Mouse (Mus musculus) lung, embryonic 15.5 days (tissue): ENCODE measurements around the gene Junb. TPM values are rescaled to one million over a fixed set of nuclear protein-coding genes. Genes with fewer than 3 reads are reported as not detected.

Experiments
- ATAC-seq: fragments of 200-750 bp; cut with Nextera tagmentation; 2 replicates; pipeline ENCODE4 v1.8.0; 2017; ENCODE audit warnings: moderate number of reproducible peaks, borderline replicate concordance; ENCODE audit not compliant: low FRiP score, low TSS enrichment; ENCODE audit errors: extremely low read depth
- H3K27ac ChIP-seq: fragments of 300-500 bp; sonication (generic); 2 replicates; pipeline ENCODE4 v1.5.1; 2015; ENCODE audit warnings: moderate library complexity, mild to moderate bottlenecking, inconsistent platforms
- H3K27me3 ChIP-seq: fragments of 300-500 bp; sonication (generic); 2 replicates; pipeline ENCODE4 v1.6.1; 2015; ENCODE audit warnings: inconsistent platforms
- H3K36me3 ChIP-seq: fragments of 300-500 bp; sonication (generic); 2 replicates; pipeline ENCODE4 v1.6.1; 2015; ENCODE audit warnings: inconsistent platforms
- H3K4me1 ChIP-seq: fragments of 300-500 bp; sonication (generic); 2 replicates; pipeline ENCODE4 v1.6.1; 2015; ENCODE audit warnings: inconsistent platforms
- H3K4me2 ChIP-seq: fragments of 300-500 bp; sonication (generic); 2 replicates; pipeline ENCODE4 v1.6.1; 2015; ENCODE audit warnings: inconsistent platforms, mild to moderate bottlenecking, moderate library complexity
- H3K4me3 ChIP-seq: fragments of 300-500 bp; sonication (generic); 2 replicates; pipeline ENCODE4 v1.5.1; 2015; ENCODE audit warnings: mild to moderate bottlenecking, inconsistent platforms
- H3K9ac ChIP-seq: fragments of 300-500 bp; sonication (generic); 2 replicates; pipeline ENCODE4 v1.6.1; 2015; ENCODE audit warnings: inconsistent platforms
- H3K9me3 ChIP-seq: fragments of 300-500 bp; sonication (generic); 2 replicates; pipeline ENCODE4 v1.6.1; 2016; ENCODE audit warnings: inconsistent platforms
- WGBS: fragments of 180-500 bp; shearing (Covaris S2); methylation state at CpG from one replicate; pipeline ENCODE4 v1.1.7; 2015; 5-methylcytosine and 5-hydroxymethylcytosine counted together
- polyA plus RNA-seq: library from polyadenylated mRNA; unstranded; fragments of >200 nt; fragmentation: Nextera tagmentation; extraction: Ambion mirVana; gene quantifications from 2 replicates; pipeline ENCODE4 v1.2.1, GENCODE M21; 2015

Junb gene
- polyA plus RNA-seq, 1 experiment from 2014 or later: 20.5 TPM

DNA sequence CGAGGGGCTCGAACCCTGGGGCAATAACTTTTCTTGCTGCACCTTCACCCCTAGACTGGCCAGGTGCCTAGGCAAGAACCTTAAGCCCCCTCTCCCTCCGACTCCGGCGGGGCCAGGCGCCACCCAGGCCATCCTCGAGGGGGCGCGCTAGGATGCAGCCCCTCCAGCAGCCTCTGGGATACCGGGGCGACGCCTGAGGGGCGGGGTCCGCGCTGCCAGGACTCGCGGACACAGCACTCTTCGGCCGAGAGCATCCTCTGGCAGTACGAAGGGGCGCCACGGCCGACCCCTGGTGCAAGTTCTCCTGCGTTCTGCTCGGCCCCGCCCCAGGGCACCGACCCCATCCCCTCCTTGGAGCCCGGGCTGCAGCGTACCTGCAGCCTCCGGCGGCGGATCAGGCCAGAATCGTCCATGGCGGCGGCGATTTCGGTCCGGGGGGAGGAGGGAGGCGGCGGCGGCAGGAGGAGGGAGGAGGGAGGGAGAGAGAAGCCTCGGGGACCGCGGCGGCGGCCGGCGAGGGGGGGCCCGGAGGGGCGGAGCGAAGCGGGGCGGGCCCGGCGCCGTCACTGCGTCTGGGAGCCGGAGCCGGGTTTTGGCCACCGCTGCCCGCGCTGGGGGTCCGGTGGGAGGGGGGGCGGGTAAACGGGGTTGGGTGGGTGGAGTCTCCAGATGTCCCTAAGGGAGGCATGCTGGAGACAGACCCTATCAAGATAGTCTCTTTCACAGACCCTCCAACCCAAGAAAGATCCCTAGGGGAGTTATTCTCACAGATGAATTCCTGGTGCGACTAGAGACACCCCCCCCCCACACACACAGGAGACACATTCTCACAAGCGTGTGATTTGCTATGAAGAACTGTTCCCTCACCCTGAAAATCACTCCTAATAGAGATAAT lies 32.6 kb downstream of the Junb start:
- peak; percentile 35; the same call in 1 of the 2 replicates for ATAC-seq

DNA sequence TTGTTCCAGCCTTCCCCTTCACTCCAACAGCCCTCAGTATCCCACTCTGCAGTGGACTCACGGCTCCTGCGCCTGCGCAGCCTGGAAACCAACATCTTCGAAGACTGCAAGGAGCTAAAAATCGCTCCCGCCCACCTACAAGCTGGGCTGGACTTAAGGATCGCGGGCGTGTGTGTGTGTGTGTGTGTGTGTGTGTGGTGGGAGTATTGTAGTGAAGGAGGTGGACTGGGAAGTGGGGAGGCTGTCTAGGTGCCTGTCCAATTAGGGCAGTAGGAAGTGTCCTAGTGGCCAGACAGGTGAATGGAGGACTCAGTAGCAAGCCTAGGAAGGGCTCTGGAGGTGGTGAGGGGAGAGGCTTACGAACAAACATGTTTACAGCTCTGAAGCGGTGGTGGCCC lies 33.3 kb downstream of the Junb start:
- H3K4me1 ChIP-seq: peaks cover 22% of the 10 kb centered on the region
- H3K27ac ChIP-seq: no peak overlapping the region
- ATAC-seq: no peak
- H3K36me3 ChIP-seq: no peaks in the 10 kb centered on the region
- H3K4me3 ChIP-seq: peak overlapping the region; percentile 41; the same call in 1 of the 2 replicates
- H3K27me3 ChIP-seq: peaks cover 77% of the 10 kb centered on the region
- H3K9me3 ChIP-seq: no peaks in the 10 kb centered on the region
- H3K4me2 ChIP-seq: peak overlapping the region; percentile 78
- no peak overlapping the region for H3K9ac ChIP-seq
- 5% methylated on average over 11 of the region's 11 CpGs for WGBS

More for the DNA sequence above, 32.6 kb downstream of the Junb start:
- peak overlapping the region; percentile 78 for H3K4me2 ChIP-seq
- peaks cover 22% of the 10 kb centered on the region for H3K4me1 ChIP-seq
- H3K27me3 ChIP-seq: peaks cover 82% of the 10 kb centered on the region
- WGBS: under 1% methylated on average over 49 of the region's 67 CpGs
- no peak overlapping the region for H3K27ac ChIP-seq
- no peak overlapping the region for H3K9ac ChIP-seq
- no peaks in the 10 kb centered on the region for H3K9me3 ChIP-seq
- H3K36me3 ChIP-seq: no peaks in the 10 kb centered on the region
- peak overlapping the region; percentile 41 for H3K4me3 ChIP-seq

DNA sequence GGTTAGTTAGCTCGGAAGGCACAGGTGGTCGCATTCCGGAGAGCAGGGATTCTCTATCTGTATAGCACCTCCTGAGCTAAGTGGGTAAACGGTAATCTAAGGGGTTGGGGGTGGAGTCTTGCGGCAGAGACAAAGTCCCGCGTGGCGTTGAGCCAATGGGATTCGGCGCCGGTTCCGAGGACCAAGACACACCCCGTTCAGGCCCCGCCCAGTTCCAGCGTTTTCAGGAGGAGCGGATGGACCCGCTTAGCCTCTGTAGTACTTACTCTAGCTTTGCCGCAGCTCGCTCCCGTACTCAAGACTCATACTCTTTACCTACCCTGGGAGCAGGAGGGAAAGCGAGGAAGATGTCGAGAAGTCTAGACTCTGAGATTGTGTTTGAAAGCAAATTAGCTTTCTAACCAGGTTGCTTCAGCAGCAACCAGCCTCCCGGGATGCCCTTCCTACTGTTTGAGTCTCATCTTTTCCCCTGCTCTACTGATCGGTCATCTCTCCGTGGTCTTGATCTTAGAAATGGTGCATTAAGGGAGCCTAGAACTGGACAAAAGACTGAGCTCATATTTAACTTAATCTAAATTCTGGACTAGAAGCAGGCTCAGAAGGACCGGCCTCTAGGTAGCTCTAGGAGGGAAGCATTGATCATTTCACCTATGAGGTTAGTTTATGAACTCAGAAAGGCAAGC lies 33.9 kb downstream of the Junb start:
- WGBS: 3% methylated on average over 26 of the region's 26 CpGs
- Histone ChIP-seq H3K9me3 (no peaks in the 10 kb centered on the region), H3K4me1 (peaks cover 22% of the 10 kb centered on the region), H3K27ac (no peak overlapping the region), H3K9ac (no peak overlapping the region), H3K4me3 (no peak overlapping the region; the same call in 1 of the 2 replicates), H3K27me3 (peaks cover 71% of the 10 kb centered on the region), H3K36me3 (no peaks in the 10 kb centered on the region), H3K4me2 (0 out of 2 replicates have a peak overlapping the region, but pooled peaks have one; percentile 7)
- no peak for ATAC-seq

DNA sequence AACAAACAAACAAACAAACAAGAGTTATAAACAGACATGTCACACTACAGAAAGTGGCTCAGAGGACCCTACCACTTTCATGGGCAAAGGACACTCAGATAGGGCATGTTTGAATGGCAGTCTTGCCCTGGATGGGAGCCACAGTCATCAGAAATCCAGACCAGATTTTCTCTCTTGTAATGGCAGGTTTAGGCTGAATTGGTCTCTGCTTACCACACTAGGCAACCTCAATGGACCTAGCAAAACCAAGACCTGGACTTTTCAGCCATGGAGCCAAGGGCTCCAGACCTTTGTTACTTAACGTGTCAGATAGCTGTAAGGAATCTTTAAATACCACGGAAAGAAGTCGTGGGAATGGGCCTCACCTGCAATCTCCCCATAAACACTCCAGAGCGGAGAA lies 34.8 kb downstream of the Junb start:
- H3K27me3 ChIP-seq: peaks cover 76% of the 10 kb centered on the region
- H3K4me2 ChIP-seq: no peak overlapping the region
- 20% methylated on average over 4 of the region's 4 CpGs for WGBS
- no peak overlapping the region for H3K9ac ChIP-seq
- no peak overlapping the region for H3K27ac ChIP-seq
- H3K9me3 ChIP-seq: no peaks in the 10 kb centered on the region
- no peak for ATAC-seq
- no peaks in the 10 kb centered on the region for H3K36me3 ChIP-seq
- H3K4me3 ChIP-seq: no peak overlapping the region
- H3K4me1 ChIP-seq: peaks cover 22% of the 10 kb centered on the region

DNA sequence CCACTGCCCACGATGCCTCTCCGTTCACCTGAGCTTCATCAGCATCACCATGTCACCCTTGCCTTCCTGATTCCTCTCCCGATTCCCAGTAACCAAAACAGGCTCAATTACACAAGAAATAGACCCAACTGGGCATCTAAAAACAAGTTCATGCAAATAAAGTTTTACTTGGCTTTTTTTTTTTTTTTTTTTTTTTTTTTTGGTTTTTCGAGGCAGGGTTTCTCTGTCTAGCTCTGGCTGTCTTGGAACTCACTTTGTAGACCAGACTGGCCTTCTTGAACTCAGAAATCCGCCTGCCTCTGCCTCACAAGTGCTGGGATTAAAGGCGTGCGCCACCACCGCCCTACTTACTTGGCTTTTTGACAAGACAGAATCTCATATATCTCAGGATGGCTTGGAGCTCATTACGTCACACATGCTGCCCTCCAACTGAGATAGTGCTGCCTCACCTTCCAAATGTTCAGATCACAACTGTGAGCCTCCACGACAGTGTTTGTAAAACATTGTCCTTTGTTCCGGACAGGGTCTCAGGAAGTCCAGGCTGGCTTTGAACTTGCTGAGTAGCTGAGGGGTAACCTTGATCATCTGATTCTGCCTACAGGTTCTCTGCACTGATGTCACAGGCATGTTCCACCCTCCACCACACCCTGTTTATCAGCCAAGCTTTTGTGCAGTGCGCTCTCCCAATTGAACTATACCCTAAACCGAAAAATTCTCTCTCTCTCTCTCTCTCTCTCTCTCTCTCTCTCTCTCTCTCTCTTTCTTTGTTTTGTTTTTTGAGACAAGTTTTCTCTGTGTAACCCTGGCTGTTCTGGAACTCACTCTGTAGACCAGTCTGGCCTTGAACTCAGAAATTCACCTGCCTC lies 40.7 kb downstream of the Junb start:
- ATAC-seq: no peak
- Histone ChIP-seq H3K9me3 (no peaks in the 10 kb centered on the region), H3K9ac (no peak overlapping the region), H3K27me3 (peaks cover 74% of the 10 kb centered on the region), H3K4me2 (peak overlapping the region; percentile 64), H3K4me3 (no peak overlapping the region), H3K36me3 (no peaks in the 10 kb centered on the region), H3K27ac (no peak overlapping the region), H3K4me1 (peaks cover 12% of the 10 kb centered on the region)
- WGBS: 56% methylated on average over 13 of the region's 13 CpGs

DNA sequence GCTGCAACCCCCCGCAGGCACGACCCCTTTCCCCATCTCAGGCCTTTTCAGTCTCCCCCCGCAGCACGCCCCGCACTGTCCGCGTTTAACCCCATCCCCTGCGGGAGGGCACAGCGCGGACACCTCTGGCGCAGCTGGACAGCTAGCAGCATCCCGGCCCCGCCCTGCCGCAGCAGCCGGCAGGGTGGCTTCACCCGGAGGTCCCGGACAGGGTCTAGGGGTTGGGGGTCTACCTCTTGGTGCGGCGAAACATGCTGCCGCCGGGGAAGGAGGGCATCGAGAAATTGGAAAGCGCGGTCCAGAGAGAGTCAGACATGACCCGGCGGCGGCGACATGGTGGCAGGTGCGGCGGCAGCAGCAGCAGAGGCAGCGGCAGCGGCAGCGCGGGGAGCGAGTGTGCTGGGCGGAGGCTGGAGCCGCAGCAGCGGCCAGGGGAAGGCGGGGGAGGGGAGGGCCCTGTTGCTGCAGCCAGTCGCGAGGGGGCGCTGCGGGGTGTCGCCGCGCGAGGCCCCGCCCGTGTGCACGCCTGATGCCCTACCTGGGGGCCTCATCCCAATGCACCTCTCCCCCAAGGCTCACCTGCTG lies 41.5 kb downstream of the Junb start, which contains the start of gene Mast1:
Gene Mast1 (minus strand): TSS at position 398 of the 585 bp plus-strand sequence.
- peak within 1 kb of the TSS; percentile 64 for H3K4me2 ChIP-seq
- no peaks in the 10 kb centered on the region for H3K36me3 ChIP-seq
- H3K9me3 ChIP-seq: no peaks in the 10 kb centered on the region
- whole genome bisulfite sequencing: under 1% methylated on average over 47 of the region's 50 CpGs
- peaks cover 75% of the 10 kb centered on the region for H3K27me3 ChIP-seq
- H3K4me3 ChIP-seq: peak within 1 kb of the TSS; percentile 32
- no peak within 1 kb of the TSS for H3K9ac ChIP-seq
- no peak; the same call in 1 of the 2 replicates for ATAC-seq
- peaks cover 12% of the 10 kb centered on the region for H3K4me1 ChIP-seq
- no peak within 1 kb of the TSS for H3K27ac ChIP-seq

DNA sequence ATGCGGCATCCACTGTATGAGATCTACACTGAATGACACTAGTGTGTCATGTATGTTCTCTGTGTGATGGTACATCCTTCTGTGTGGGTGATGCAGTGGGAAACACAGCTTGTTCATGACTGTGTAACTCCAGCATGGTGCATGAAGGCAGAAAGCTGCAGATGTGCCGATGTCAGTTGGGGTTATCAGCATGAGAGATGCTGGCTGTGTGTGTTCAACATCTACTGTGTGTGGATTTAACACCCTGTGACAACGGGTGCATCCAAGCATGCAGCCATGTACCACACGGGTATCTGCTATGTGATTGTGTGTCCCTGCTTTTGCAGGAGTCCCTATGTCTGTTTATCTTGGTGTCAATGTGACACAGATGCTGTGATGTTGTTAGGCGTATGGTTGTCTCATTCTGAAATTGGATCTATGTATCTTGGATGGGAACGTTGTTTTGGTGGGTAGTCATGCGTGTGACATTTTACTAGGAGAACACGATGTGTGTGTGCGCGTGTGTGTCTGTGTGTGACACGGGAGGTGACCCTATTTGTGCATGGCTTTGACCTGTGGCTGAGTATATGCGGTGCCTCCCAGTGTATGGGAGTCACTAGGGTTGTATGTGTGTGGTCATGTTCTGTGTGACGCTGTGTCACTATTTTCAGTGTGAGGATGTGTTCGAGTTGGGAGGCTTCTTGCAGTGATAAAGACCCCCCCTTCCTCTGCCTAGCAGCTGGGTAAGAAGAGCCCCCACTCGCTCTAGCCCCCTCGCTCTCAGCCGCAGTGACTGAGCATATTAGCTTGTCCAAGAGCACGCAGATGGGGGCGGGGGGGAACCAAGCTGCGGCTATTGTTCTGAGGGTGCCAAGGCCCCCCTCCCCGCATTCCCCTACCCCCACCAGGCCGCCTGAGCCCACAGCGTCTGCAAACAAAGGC lies 42.2 kb downstream of the Junb start:
- Histone ChIP-seq H3K4me1 (peaks cover 12% of the 10 kb centered on the region), H3K9ac (no peak overlapping the region), H3K27ac (no peak overlapping the region), H3K4me3 (peak overlapping the region; percentile 32), H3K36me3 (no peaks in the 10 kb centered on the region), H3K4me2 (peak overlapping the region; percentile 64), H3K27me3 (peaks cover 76% of the 10 kb centered on the region), H3K9me3 (no peaks in the 10 kb centered on the region)
- no peak for ATAC-seq
- 22% methylated on average over 23 of the region's 23 CpGs for WGBS

DNA sequence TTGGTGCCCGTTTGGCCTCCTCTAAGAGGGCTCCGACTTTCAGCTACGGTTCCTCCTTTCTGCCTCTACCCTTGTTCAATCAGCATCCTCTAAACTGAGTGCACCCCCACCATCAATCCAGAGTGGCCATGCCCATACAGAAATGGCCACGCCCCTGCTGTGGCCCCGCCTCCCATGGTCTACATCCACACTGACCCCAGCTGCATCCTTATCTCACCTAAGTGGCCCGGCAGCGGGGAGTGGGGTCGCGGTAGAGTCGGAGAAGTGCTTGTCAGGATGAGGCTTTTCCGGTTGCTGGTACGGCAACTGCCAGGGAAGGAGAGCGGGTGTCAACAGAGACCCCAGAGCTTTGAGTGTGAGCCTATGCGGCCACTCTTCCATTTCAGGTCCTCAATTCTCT lies 43.0 kb downstream of the Junb start:
- no peak overlapping the region for H3K27ac ChIP-seq
- peaks cover 12% of the 10 kb centered on the region for H3K4me1 ChIP-seq
- ATAC-seq: peak; percentile 48; the same call in 1 of the 2 replicates
- H3K27me3 ChIP-seq: peaks cover 80% of the 10 kb centered on the region
- no peaks in the 10 kb centered on the region for H3K9me3 ChIP-seq
- H3K36me3 ChIP-seq: no peaks in the 10 kb centered on the region
- H3K9ac ChIP-seq: no peak overlapping the region
- 4% methylated on average over 14 of the region's 14 CpGs for WGBS
- no peak overlapping the region for H3K4me2 ChIP-seq
- H3K4me3 ChIP-seq: no peak overlapping the region

DNA sequence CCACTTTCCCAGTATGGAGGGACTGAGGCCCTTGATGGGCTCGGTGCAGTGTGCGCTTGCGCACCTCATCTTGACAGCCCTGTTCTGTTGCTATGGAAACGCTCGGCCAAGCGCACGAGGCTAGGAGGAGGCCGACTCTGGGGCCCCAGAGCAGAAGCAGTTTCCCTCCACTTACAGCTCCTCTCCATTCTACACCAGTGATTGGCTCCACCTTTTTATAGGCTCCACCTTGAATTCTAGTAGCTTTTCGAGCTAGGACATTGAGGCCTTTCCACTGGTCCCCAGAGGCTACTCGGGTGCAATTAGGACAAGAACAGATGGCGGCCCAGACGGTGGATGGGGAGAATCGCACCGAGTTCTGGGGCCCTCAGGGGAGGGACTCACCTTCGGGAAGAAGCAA lies 43.7 kb downstream of the Junb start:
- Histone ChIP-seq H3K36me3 (no peaks in the 10 kb centered on the region), H3K4me2 (no peak overlapping the region), H3K27ac (no peak overlapping the region), H3K9ac (no peak overlapping the region), H3K27me3 (peaks cover 86% of the 10 kb centered on the region), H3K4me1 (peaks cover 12% of the 10 kb centered on the region), H3K4me3 (no peak overlapping the region), H3K9me3 (no peaks in the 10 kb centered on the region)
- no peak for ATAC-seq
- WGBS: under 1% methylated on average over 15 of the region's 15 CpGs

DNA sequence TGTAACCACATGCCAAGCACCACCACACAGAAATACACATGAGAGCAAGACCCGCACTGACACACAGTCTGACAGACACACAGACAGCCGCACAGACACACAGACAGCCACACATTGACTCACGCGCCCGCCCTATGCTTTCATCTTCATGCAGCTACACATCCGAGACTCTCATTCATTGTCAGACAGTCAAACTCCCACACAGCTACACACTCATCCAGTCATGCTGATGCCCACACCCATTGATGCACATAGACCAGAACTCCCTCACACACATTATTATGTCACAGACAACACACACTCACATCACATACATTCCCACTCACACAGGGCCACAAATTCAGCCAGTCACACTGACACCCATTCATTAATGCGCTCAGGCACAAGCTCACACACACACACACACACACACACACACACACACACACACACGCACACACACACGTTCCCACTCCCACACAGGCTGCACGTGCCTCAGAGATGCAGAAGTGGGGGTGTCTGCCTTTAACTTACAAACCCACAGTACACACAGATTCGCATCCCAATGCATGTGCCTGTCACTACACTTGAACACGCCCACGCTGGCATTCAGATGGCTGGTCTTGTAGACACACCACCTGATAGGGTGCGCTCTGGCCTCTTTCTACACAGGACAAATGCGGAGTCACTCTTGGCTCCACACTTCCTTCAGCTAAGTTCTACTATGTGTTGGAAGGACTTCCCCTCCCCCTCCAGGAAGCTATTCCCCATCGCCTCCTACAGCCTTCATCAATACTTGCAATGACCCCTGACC lies 44.6 kb downstream of the Junb start:
- Histone ChIP-seq H3K36me3 (no peaks in the 10 kb centered on the region), H3K9me3 (no peaks in the 10 kb centered on the region), H3K4me2 (no peak overlapping the region), H3K9ac (no peak overlapping the region), H3K4me1 (peaks cover 16% of the 10 kb centered on the region), H3K27me3 (peaks cover 89% of the 10 kb centered on the region), H3K4me3 (no peak overlapping the region), H3K27ac (no peak overlapping the region)
- WGBS: 76% methylated on average over 16 of the region's 16 CpGs
- no peak for ATAC-seq
